Mouse (Mus musculus) frontal cortex, adult 2 months (tissue): ENCODE data around the gene Mstn. TPM values are rescaled to one million over a fixed set of nuclear protein-coding genes. Genes with fewer than 3 reads are reported as not detected.

Experiments
- DNase-seq, 2 experiments: peaks; one replicate each; pipeline ENCODE4 v3.0.0; 2022; ENCODE audit warnings: low spot score in 1 of 2; ENCODE audit errors: extremely low spot score in 1 of 2
- polyA plus RNA-seq: library from polyadenylated mRNA; depleted of rRNA; stranded (reverse); fragments of >200 nt; gene quantifications from 2 replicates; pipeline ENCODE4 v1.2.3, GENCODE M21; 2012; rRNA removed

The Mstn gene
- polyA plus RNA-seq, 1 experiment: 0.34 TPM

- no peak for DNase-seq
These were observed 24.6 kb downstream of the Mstn start for GRCm38 (mm10) chr1:53085991-53086390.

- no peak for DNase-seq
These were observed 31.7 kb downstream of the Mstn start for GRCm38 (mm10) chr1:53093180-53093579.

- no peak for DNase-seq
These were observed 49.1 kb downstream of the Mstn start for GRCm38 (mm10) chr1:53110561-53110960.

Other genes with a start within 250 kb of the Mstn start
- gene Inpp1, start 244.0 kb upstream of the Mstn start, polyA plus RNA-seq: 30.4 and 31.4 TPM in 2 replicates
- 19.1 and 22.0 TPM in 2 replicates for gene Hibch, start 216.7 kb upstream of the Mstn start, polyA plus RNA-seq
- gene 1700019D03Rik, start 41.5 kb upstream of the Mstn start, polyA plus RNA-seq: 10.4 and 15.2 TPM in 2 replicates
- gene 1700019A02Rik, start 126.0 kb downstream of the Mstn start, polyA plus RNA-seq: not detected in 2 replicates
- 4.4 and 4.5 TPM in 2 replicates for gene Pms1, start 235.4 kb downstream of the Mstn start, polyA plus RNA-seq
- gene Ormdl1, start 235.5 kb downstream of the Mstn start, polyA plus RNA-seq: 11.0 and 13.4 TPM in 2 replicates
- gene Gm28778, start 235.5 kb downstream of the Mstn start, polyA plus RNA-seq: not detected in 2 replicates